Mouse (Mus musculus): Measurements from ENCODE around the gene C2cd4b. TPM values are rescaled to one million over a fixed set of nuclear protein-coding genes. Genes with fewer than 3 reads are reported as not detected.

Gene C2cd4b
- total RNA-seq, 2 experiments from 2014 or later, result 7.9 to 10.0 TPM

Small RNAs within 50 kb of the gene (microRNA-seq; reads per million reads assigned to microRNA genes)
- gene Mir7241, result 0 reads per million in 2 experiments
- 0 reads per million in 2 experiments for gene Mir7242

Other genes with a start within 250 kb of the C2cd4b start
- 100 to 1,000 TPM in 1 of 2 experiments, 10 to 100 TPM in 1; 89.9 to 104 TPM for gene Tln2, start 199.7 kb upstream of the C2cd4b start, total RNA-seq (2021)
- gene C2cd4a, start 72.9 kb downstream of the C2cd4b start, total RNA-seq (2021), result 1 to 10 TPM; 2.1 to 2.2 TPM
- 100 to 1,000 TPM in 1 of 2 experiments, 10 to 100 TPM in 1; 85.7 to 110 TPM for gene Vps13c, start 81.0 kb downstream of the C2cd4b start, total RNA-seq (2021)

Measured in layer of hippocampus, postnatal 25 days (tissue).